Mouse (Mus musculus): ENCODE measurements around the gene Tmc8. TPM values are rescaled to one million over a fixed set of nuclear protein-coding genes. Genes with fewer than 3 reads are reported as not detected.

Gene Tmc8
- polyA plus RNA-seq, 1 experiment from 2014 or later, result 1.6 TPM

- peak overlapping the region; percentile 86 for H3K9ac ChIP-seq (ENCODE audit: low read length)
Measured at GRCm38 (mm10) chr11:117826916-117827315, 45.0 kb downstream of the Tmc8 start.

GRCm38 (mm10) chr11:117827386-117827785 lies 45.5 kb downstream of the Tmc8 start:
- Histone ChIP-seq H3K27me3 (ENCODE audit: control insufficient read depth, insufficient read depth, low read length) (no peaks in the 10 kb centered on the region), H3K4me3 (ENCODE audit: control insufficient read depth in 1 of 2, insufficient read depth in 1 of 2, low read depth in 1 of 2, low read length in 2 of 2) (0 out of 4 replicates have a peak overlapping the region, but pooled peaks of 1 of the 2 experiments have one; percentile 10), H3K36me3 (ENCODE audit: control insufficient read depth, insufficient read depth, low read length) (peaks cover 16% of the 10 kb centered on the region), H3K9me3 (ENCODE audit: control insufficient read depth, low read length) (no peaks in the 10 kb centered on the region), H3K9ac (ENCODE audit: low read length) (peak overlapping the region; percentile 86), H3K4me1 (ENCODE audit: control insufficient read depth in 2 of 2, insufficient read depth in 2 of 2, low read length in 2 of 2) (peaks cover 68 to 84% of the 10 kb centered on the region in 2 experiments), H3K4me2 (ENCODE audit: low read length) (peak overlapping the region; percentile 92), H3K27ac (replicated peaks in 1 of 2; ENCODE audit: control insufficient read depth in 1 of 2, insufficient read depth in 1 of 2, low read depth in 2 of 2, low read length in 2 of 2) (peak overlapping the region; percentile 90 to 97; a peak in 3 of 4 replicates)
- no peak for ATAC-seq (ENCODE audit: insufficient number of reproducible peaks, insufficient read depth, low FRiP score, low read depth)
- WGBS, result 51% methylated on average over 3 of the region's 3 CpGs

More at GRCm38 (mm10) chr11:117826916-117827315, 45.0 kb downstream of the Tmc8 start:
- Histone ChIP-seq H3K36me3 (ENCODE audit: control insufficient read depth, insufficient read depth, low read length) (peaks cover 21% of the 10 kb centered on the region), H3K27me3 (ENCODE audit: control insufficient read depth, insufficient read depth, low read length) (no peaks in the 10 kb centered on the region), H3K27ac (replicated peaks in 1 of 2; ENCODE audit: control insufficient read depth in 1 of 2, insufficient read depth in 1 of 2, low read depth in 2 of 2, low read length in 2 of 2) (peak overlapping the region in 1 of 2 experiments; percentile 97; a peak in 2 of 4 replicates), H3K9me3 (ENCODE audit: control insufficient read depth, low read length) (no peaks in the 10 kb centered on the region), H3K4me3 (ENCODE audit: control insufficient read depth in 1 of 2, insufficient read depth in 1 of 2, low read depth in 1 of 2, low read length in 2 of 2) (no peak overlapping the region), H3K4me2 (ENCODE audit: low read length) (peak overlapping the region; percentile 92), H3K4me1 (ENCODE audit: control insufficient read depth in 2 of 2, insufficient read depth in 2 of 2, low read length in 2 of 2) (peaks cover 63 to 88% of the 10 kb centered on the region in 2 experiments)
- WGBS, result 55% methylated on average over 8 of the region's 8 CpGs
- ATAC-seq (ENCODE audit: insufficient number of reproducible peaks, insufficient read depth, low FRiP score, low read depth), result no peak

- H3K4me1 ChIP-seq (ENCODE audit: control insufficient read depth in 2 of 2, insufficient read depth in 2 of 2, low read length in 2 of 2), result peaks cover 61 to 74% of the 10 kb centered on the region in 2 experiments
- H3K4me3 ChIP-seq (ENCODE audit: control insufficient read depth in 1 of 2, insufficient read depth in 1 of 2, low read depth in 1 of 2, low read length in 2 of 2), result peak overlapping the region; percentile 1 to 10; a peak in 2 of 4 replicates
- 39% methylated on average over 18 of the region's 18 CpGs for WGBS
Measured at GRCm38 (mm10) chr11:117828149-117828887, 46.4 kb downstream of the Tmc8 start.

GRCm38 (mm10) chr11:117828888-117829604 lies 47.2 kb downstream of the Tmc8 start:
- peaks cover 57 to 67% of the 10 kb centered on the region in 2 experiments for H3K4me1 ChIP-seq (ENCODE audit: control insufficient read depth in 2 of 2, insufficient read depth in 2 of 2, low read length in 2 of 2)

More at GRCm38 (mm10) chr11:117828149-117828887, 46.4 kb downstream of the Tmc8 start:
- H3K9ac ChIP-seq (ENCODE audit: low read length), result peak overlapping the region; percentile 86
- H3K36me3 ChIP-seq (ENCODE audit: control insufficient read depth, insufficient read depth, low read length), result peaks cover 9% of the 10 kb centered on the region
- no peaks in the 10 kb centered on the region for H3K27me3 ChIP-seq (ENCODE audit: control insufficient read depth, insufficient read depth, low read length)
- no peak for ATAC-seq (ENCODE audit: insufficient number of reproducible peaks, insufficient read depth, low FRiP score, low read depth)
- H3K9me3 ChIP-seq (ENCODE audit: control insufficient read depth, low read length), result no peaks in the 10 kb centered on the region
- H3K27ac ChIP-seq (replicated peaks in 1 of 2; ENCODE audit: control insufficient read depth in 1 of 2, insufficient read depth in 1 of 2, low read depth in 2 of 2, low read length in 2 of 2), result peak overlapping the region; percentile 90 to 97
- peak overlapping the region; percentile 92 for H3K4me2 ChIP-seq (ENCODE audit: low read length)

GRCm38 (mm10) chr11:117829671-117830215 lies 47.9 kb downstream of the Tmc8 start:
- ATAC-seq (ENCODE audit: insufficient number of reproducible peaks, insufficient read depth, low FRiP score, low read depth), result no peak
- Histone ChIP-seq H3K4me1 (ENCODE audit: control insufficient read depth in 2 of 2, insufficient read depth in 2 of 2, low read length in 2 of 2) (peaks cover 52 to 61% of the 10 kb centered on the region in 2 experiments), H3K27ac (replicated peaks in 1 of 2; ENCODE audit: control insufficient read depth in 1 of 2, insufficient read depth in 1 of 2, low read depth in 2 of 2, low read length in 2 of 2) (peak overlapping the region; percentile 90 to 97), H3K36me3 (ENCODE audit: control insufficient read depth, insufficient read depth, low read length) (no peaks in the 10 kb centered on the region), H3K4me2 (ENCODE audit: low read length) (peak overlapping the region; percentile 92; the same call in 1 of the 2 replicates), H3K9ac (ENCODE audit: low read length) (peak overlapping the region; percentile 56), H3K9me3 (ENCODE audit: control insufficient read depth, low read length) (no peaks in the 10 kb centered on the region), H3K27me3 (ENCODE audit: control insufficient read depth, insufficient read depth, low read length) (no peaks in the 10 kb centered on the region), H3K4me3 (ENCODE audit: control insufficient read depth in 1 of 2, insufficient read depth in 1 of 2, low read depth in 1 of 2, low read length in 2 of 2) (no peak overlapping the region)
- 44% methylated on average over 2 of the region's 2 CpGs for WGBS

More at GRCm38 (mm10) chr11:117828888-117829604, 47.2 kb downstream of the Tmc8 start:
- H3K4me2 ChIP-seq (ENCODE audit: low read length), result peak overlapping the region; percentile 92
- H3K4me3 ChIP-seq (ENCODE audit: control insufficient read depth in 1 of 2, insufficient read depth in 1 of 2, low read depth in 1 of 2, low read length in 2 of 2), result no peak overlapping the region
- peaks cover 2% of the 10 kb centered on the region; the same call in 1 of the 2 replicates for H3K36me3 ChIP-seq (ENCODE audit: control insufficient read depth, insufficient read depth, low read length)
- WGBS, result 7% methylated on average over 9 of the region's 9 CpGs
- no peaks in the 10 kb centered on the region for H3K9me3 ChIP-seq (ENCODE audit: control insufficient read depth, low read length)
- H3K9ac ChIP-seq (ENCODE audit: low read length), result peak overlapping the region; percentile 56
- no peaks in the 10 kb centered on the region for H3K27me3 ChIP-seq (ENCODE audit: control insufficient read depth, insufficient read depth, low read length)
- ATAC-seq (ENCODE audit: insufficient number of reproducible peaks, insufficient read depth, low FRiP score, low read depth), result peak; percentile 32; the same call in 1 of the 2 replicates
- peak overlapping the region; percentile 90 to 97 for H3K27ac ChIP-seq (replicated peaks in 1 of 2; ENCODE audit: control insufficient read depth in 1 of 2, insufficient read depth in 1 of 2, low read depth in 2 of 2, low read length in 2 of 2)

- H3K9ac ChIP-seq (ENCODE audit: low read length), result no peak overlapping the region; the same call in 1 of the 2 replicates
- no peaks in the 10 kb centered on the region for H3K27me3 ChIP-seq (ENCODE audit: control insufficient read depth, insufficient read depth, low read length)
- H3K4me1 ChIP-seq (ENCODE audit: control insufficient read depth in 2 of 2, insufficient read depth in 2 of 2, low read length in 2 of 2), result peaks cover 52 to 54% of the 10 kb centered on the region in 2 experiments
- no peaks in the 10 kb centered on the region for H3K36me3 ChIP-seq (ENCODE audit: control insufficient read depth, insufficient read depth, low read length)
- peak overlapping the region; percentile 90 to 97 for H3K27ac ChIP-seq (replicated peaks in 1 of 2; ENCODE audit: control insufficient read depth in 1 of 2, insufficient read depth in 1 of 2, low read depth in 2 of 2, low read length in 2 of 2)
- no peak for ATAC-seq (ENCODE audit: insufficient number of reproducible peaks, insufficient read depth, low FRiP score, low read depth)
- no peak overlapping the region for H3K4me2 ChIP-seq (ENCODE audit: low read length)
- no peak overlapping the region for H3K4me3 ChIP-seq (ENCODE audit: control insufficient read depth in 1 of 2, insufficient read depth in 1 of 2, low read depth in 1 of 2, low read length in 2 of 2)
- no peaks in the 10 kb centered on the region for H3K9me3 ChIP-seq (ENCODE audit: control insufficient read depth, low read length)
- WGBS, result 47% methylated on average over 9 of the region's 9 CpGs
Measured at GRCm38 (mm10) chr11:117830401-117830800, 48.5 kb downstream of the Tmc8 start.
